Mouse (Mus musculus): Measurements from ENCODE around the gene Padi4.

Gene Padi4

DNA sequence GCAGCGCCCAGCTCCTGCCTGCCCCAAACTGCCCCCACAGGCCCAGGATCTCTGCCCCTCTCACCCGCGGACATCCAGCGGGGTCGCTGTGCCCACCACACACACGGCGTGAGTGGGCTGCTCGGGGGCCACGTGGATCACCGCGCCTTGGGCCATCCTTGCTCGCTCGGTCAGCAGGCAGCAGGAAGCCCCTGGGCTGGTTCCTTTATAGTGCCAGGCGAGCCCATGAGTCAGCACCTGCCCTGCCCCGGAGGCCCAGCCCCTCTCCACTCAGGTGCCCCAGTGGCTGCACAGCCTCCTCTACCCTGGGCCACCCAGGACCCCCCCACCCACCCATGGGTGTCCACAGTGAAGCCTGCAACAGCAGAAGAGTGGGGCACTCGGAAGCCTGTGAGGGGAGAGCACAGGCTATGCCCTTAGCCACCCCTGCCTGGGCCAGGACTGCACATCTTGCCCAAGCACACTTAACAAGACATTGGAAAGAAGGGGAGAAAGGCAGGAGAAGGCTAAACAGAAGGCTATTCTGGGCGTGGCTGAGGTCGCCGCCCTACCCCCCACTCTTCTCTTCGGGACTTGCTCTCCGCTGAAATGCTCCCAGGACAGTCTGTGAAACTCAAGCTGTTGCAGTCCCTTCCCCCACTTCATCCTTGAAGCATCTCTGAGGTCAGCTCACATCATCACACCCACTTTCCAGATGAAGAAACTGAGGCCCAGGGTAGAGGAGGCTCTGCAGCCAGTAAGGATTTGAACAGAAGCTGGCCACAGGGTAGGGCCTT is at the start of gene Padi4:
TSS of gene Padi4 (minus strand) at position 212 of the 776 bp plus-strand sequence.
- no peak for DNase-seq (ENCODE audit: low read depth in 2 of 2, low spot score in 2 of 2)

DNA sequence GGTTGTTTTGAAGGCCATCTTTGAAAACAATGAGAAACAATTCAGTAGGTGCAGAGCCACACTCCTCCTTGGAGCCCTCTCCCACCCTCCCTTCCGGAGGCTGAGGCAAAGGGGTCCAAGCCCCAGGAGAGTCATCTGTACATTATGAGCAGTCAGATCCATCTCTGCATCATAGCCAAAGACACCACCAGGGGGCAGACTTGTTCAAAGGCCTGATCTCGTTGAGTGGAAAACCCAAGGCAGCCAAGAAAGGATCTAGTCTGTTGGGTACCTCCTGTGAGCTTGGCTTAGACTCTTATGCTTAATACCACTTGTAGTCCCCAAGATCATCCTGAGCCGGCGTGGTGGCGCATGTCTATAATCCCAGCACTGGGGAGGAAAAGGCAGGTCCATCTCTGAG is 48.0 kb upstream of the Padi4 start:
- DNase-seq (ENCODE audit: low read depth in 2 of 2, low spot score in 2 of 2) = peak; percentile 55 to 67

DNA sequence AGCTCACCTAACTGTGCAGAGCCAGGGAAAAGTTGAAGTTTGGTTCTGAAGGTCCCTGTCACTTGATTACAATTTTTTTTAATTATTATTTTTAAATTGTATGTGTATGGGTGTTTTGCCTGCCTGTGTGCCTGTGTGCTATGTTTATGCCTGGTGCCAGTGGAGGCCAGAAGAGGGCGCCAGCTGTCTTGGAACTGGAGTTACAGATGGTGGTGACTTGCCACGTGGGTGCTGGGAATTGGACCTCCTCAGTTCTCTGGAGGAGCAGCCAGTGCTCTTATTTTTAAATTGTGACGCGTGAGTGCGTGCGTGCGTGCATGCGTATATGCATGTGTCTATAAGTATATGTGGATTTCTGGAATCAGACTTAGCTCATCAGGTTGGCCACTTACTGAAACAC is 43.4 kb upstream of the Padi4 start:
- DNase-seq (ENCODE audit: low read depth in 2 of 2, low spot score in 2 of 2) = no peak

DNA sequence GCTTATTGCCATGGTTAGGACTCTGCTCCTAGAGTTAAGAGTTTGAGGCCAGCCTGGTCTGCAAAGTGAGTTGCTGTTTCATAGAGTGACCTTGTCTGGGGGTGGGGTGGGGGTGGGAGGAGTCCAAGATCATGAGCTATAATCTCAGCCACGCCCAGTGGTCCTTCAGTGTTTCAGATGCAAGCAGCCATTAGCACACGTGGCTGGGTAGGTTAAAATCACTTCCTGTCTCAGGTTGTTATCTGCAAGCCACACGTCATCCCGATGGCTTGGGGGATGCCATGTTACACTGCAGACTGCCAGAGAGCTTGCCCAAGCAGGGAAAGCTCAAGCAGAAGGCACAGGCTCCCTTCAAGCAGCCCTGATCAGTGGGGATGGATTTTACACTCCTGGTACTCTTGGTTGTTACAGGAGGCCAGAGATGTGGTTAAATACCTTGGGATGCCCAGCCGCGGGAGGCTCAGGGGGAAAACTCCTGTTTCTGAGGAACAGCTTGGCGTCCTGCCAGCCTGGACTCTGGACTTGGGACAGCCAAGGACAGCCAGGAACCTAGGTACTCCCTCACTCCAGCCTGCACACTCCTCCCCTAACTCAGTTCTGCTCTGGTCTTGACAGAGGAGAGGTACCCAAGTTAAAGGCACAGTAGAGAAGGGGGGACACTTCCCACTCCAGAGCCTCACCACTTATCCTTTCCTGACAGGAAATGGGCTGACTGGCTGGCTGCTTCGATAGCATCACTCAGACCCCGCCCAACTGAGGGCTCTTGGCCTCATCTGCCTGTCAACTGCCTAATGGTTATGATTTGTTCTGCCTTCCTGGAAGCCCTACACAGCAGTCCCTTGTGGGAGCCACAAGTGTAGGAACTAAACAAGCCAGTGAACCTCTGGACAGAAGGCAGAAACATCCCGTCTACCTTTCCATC is 42.2 kb upstream of the Padi4 start:
- peak in 1 of 2 experiments; percentile 43 for DNase-seq (ENCODE audit: low read depth in 2 of 2, low spot score in 2 of 2)

DNA sequence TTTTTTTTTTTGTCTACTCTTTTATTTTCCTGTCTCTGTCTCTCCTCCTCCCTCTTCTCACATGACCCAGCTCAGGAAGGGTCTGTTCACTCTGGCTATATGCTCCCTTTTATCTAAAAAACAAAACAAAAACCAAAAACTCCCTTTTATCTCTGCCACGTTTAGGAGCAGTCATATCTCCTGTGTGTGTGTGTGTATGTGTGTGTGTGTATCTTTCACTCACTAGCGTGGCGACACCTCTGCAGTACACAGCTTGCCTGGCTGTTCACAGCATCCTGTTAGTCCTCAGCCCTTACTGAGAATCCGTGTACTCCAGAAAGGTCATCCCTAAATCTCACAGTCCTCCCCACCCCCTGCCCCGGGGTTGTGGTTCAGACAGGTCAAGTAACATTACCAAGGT is 41.5 kb upstream of the Padi4 start:
- peak; percentile 25 to 32 for DNase-seq (ENCODE audit: low read depth in 2 of 2, low spot score in 2 of 2)

DNA sequence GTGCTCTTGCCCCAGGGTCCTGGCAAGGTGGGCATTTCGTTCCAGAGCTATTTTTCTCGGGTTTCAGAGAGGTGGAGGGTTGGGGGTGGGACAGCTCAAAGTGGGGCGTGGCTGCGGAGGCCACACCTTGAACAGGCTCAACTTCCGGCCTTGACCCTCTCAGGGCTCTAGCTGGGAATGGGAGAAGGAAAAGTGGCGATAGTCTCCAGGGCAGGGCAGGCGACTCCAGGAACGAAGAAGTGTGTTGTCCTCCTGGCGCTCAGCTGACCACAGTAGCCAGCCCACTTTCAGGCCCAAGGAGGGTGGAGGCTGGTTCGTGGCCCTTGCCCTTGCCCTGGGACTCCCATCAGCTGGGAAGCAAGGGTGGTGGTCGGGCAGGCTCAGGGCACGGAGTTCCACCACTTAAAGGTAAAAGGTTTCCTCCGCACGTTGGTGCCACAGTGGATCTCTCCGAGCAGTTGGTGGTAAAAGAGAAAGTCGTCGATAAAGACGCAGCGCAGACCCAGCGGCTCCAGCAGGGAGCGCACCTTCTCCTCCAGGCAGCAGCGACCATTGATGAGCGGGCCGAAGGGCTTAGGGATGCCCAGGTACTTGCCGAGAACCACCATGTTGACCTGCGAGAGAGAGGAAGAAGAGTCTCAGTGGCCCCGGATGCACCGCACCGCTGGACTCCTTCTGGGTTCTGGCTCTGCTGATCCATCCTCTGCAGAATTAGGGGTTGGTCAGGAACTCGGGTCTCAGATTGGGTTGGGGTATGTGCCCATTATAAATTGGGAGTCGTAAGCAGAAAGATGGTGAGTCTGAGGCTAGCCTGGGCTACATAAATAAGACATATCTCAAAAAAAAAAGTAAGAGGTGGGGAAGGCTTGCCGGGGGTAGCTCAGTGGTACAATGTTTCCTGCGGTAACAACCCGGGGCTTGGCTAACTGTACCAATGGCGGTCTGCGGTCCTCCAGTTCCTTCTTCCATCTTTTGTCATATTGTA is 40.5 kb upstream of the Padi4 start:
- DNase-seq (ENCODE audit: low read depth in 2 of 2, low spot score in 2 of 2) = peak; percentile 28 to 43

DNA sequence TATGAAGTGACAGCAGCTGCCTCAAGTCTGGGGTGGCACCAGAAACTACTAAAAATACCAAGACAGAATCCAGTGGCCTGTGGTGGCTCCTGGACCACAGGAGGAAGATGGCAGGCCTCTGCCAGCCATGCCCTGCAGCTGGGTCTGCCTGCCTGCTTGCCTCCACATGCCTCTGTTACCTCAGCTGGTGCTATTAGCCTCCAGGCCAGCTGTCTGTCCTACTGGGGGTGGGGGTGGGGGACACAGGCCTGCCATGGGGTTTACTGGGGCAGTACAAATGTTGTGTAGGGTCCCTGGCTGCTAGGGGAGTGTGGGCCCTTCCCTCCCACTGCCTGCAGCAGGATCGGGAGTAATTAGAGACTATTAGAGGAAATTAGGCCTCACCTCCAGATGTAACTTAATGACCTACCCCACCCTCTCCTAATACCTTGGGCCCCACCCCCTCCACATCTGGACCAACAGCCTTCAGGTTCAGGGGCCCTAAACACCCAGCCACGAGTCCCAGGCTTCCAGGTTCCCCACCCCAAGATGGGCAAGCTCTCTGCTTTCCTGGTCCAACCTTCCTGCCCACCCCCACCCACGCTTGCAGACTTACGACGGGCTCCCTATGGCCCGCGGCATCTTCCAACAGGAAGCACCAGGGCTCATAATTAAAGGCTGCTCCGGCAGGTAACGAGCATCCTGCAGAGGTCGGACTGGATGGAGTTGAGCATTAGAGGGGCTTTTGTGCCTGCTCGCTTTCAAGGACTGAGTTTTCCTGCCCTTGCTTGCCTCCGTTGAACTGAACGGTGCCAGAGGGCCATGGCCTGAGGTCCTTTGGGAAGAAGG is 39.5 kb upstream of the Padi4 start:
- DNase-seq (ENCODE audit: low read depth in 2 of 2, low spot score in 2 of 2) = no peak

DNA sequence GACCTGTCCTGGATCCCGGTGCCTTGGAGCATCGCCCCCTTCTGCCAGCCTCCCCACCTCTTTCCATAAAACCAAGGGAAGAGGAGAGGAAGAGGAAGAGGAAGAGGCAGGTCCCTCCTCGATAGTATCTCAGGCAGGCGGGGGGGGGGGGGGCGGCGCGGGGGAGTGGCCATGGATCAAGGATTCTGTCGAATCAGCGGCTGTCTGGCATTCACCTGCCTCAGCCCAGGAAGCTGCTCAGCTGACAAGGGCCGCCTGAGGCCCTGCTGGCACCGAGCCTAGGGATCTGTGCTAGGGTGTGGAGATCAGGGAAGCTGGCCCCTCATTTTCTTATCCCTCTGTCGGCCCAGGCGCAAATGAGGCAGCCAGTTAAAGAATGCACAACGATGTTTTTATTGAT is 38.6 kb upstream of the Padi4 start:
- DNase-seq (ENCODE audit: low read depth in 2 of 2, low spot score in 2 of 2) = no peak

DNA sequence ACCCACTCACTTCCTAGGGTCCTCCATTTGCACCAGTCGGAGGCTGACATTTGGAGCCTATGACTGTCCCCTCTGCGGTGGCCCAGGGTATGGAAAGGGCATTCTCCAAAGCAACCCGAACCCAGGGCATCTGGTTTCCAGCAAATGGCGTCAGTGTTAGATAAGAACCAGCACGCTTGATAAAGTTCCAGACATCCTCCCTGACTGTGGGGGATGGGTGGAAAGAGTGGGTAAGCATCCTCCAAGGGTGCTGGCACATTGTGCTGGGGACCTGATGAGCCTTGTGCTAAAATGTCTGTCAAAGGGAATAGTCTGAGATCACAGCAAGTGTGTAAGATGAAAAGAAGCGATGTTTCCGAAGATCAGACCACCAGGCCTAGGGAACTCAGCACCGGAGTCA is 38.2 kb upstream of the Padi4 start:
- no peak for DNase-seq (ENCODE audit: low read depth in 2 of 2, low spot score in 2 of 2)

DNA sequence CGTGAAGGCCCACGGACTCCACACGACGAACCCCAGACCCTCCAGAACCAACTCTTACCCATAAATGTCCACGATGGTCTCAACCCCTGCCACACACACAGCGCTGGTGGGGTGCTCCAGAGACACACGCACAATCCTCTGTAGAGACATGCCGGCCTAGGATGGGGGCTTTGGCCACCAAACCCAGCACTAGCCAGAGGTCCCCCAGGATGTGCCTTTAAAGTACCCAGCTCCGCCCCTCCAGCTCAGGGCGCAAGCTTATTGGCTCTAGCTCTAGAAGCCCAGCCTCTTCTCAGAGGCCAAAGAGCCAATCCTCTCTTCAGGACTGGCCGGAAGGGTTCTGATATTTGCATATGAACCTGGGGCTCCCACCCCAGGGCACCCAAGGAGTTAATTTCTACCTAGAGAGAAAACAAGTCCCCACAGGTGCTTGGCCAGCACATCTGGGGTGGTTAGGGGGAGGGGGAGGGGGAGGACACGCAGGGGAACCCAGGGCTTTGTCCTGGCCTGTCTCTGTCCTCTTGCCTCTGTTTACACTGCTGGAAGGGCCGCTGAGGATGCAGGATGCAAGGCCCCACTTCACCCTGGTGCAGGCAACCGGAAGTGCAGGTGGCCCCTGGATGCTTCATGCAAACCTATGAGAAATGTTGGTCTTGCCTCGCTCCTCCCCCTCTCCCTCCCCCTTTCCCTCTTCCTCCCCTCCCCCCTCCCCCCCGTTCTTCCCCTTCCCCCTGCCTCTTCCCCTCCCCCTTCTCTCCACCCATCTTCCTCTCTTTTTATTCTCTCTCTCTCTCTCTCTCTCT is 36.6 kb upstream of the Padi4 start, which contains the start of gene Padi3:
TSS of gene Padi3 (minus strand) at position 191 of the 803 bp plus-strand sequence.
- no peak for DNase-seq (ENCODE audit: low read depth in 2 of 2, low spot score in 2 of 2)

DNA sequence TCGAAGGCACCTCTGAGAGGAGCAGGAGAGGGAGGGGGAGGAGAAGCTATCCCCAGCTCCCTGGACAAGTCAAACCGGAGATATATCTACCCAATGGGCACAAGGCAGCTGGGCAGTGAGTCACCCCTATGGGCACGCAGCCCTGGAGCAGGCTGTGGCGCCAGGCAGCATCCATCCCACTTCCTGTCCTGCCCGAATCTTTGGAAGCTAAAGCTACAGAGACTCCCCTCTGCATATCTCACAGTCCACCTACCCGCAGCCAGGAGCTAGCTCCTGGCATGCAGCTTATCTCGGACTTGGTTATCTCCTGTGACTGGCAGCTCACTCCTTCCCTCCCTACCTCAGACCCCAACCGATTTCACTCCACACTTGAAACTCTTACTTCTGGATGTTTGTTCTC is 35.1 kb upstream of the Padi4 start:
- DNase-seq (ENCODE audit: low read depth in 2 of 2, low spot score in 2 of 2) = no peak

DNA sequence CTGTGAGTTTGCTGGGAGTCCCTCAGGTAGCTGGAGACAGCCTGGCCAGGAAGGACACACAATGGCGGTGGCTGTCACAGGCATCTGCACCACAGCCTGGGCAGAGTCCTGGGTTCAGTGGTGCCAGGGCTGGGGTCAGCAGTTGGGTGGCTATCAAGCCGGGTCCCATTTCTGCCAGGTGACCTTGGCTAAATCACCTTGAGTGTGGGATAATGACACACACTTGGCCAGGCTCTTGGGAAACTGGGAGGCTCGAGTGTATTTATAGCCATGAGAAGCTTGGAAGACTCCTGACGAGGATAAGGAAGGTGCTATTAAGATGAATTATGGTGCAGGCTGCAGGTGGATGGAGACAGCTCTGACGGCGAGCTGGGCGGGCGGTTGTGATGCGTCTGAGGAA is 30.6 kb upstream of the Padi4 start:
- DNase-seq (ENCODE audit: low read depth in 2 of 2, low spot score in 2 of 2) = no peak

DNA sequence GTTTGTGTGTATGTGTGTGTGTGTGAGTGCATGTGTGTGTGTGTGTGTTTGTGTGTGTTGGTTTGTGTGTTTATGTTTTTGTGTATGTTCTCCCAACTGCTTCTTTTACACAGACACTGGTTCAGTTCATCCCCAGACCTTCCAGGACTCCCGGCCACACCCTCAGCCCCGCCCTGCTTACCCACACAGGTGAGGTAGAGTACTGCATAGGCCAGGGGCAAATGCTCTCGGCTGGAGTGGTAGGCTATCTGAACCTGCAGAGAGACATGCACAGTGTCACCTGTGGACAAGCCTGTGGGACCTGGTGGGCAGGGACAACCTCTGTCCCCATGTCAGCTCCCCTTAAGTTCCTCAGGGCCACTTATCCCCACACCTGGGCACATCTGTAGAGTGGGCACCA is 27.3 kb upstream of the Padi4 start:
- DNase-seq (ENCODE audit: low read depth in 2 of 2, low spot score in 2 of 2) = no peak

DNA sequence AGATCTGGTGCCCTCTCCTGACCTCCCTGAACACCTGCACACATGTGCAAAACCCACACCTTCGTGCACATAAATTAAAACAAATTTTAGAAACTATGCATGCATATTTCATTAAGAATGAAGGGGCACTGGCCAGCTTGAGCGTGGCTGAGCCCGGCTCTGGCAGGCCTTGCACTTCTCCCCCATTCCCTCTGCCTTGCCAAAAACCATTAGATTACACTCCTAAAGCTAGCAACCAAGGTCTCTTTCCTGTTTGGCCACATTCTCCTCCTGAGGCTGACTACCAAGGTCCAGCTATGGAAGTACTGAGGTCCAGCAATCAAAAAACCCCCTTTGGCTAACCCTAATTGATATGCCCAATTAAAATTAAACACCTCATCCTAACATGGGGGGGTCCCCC is 22.8 kb upstream of the Padi4 start:
- no peak for DNase-seq (ENCODE audit: low read depth in 2 of 2, low spot score in 2 of 2)

DNA sequence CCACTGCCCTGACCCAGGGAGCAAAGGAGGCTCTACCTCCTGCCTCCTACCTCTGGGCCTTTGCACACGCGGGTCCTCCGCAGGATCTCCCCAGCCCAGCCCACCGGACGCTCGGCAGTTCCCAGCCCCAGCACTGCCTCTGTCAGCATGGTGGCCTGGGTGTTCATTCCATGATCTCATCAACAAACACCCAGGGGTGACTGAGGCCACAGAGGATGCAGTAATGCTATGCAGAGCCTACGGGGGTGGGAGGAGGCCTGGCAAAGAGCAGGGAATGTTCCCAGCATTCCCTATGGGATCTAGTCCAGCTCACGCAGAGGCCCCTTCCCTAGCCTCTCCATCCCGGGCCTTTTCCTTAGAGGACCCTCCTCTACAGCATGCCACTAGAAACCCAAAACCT is 20.6 kb upstream of the Padi4 start:
- DNase-seq (ENCODE audit: low read depth in 2 of 2, low spot score in 2 of 2) = no peak

DNA sequence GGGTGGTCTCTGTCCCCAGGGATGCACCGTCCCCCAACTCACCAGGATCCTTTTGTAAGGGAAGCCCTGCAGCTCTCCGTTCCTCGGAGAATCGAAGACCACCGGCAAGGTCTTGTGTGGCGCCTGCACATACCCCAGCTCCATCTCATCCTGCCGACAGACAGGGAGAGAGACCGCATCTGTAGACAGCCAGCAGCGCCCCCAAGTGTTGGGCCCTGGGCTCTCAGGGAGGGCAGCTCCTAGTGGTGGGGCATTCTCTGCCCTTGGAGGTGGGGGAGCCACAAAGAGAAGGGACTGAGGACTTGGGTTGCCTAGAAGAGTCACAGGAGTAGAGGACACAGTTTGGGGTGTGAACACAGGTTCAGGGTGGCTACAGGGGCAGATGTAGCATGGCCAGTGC is 19.8 kb upstream of the Padi4 start:
- DNase-seq (ENCODE audit: low read depth in 2 of 2, low spot score in 2 of 2) = no peak

DNA sequence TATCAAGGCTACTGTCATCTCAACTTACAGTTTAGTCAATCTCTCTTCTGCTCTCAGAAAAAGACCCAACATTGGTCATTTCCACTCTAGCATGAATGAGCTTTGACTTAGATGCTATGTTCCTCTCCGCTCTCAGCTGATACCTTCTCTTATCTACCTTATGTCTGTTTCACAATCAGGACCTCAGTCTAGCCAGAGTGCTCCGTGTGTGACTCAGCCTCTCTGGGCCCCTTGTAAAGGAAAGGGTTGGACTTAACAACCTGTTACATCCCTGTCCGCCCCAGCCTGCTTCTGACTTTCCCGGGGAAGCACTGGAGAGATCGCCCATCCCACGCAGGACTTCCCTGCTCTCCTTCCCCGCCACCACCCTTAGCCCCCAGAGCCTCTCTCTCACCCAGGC is 18.5 kb upstream of the Padi4 start:
- no peak for DNase-seq (ENCODE audit: low read depth in 2 of 2, low spot score in 2 of 2)

DNA sequence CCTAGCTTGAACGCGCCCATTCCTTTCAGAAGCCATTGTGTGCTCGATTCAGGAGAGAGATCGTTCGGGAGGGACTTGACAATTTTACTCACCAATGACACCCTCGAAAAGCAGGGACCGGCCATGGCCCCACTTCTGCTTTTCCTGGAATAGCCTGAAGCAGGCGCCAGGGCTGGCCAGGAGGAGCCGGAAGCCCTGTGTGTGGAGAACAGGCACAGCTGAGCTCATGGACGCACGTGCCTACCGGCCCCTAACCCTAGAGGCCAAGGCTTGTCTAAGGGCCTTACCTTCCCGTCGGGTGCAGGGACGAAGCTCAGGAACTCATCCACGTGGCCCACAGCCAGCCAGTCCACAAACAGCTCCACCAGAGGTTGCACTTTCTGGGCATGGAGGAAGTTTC is 17.0 kb upstream of the Padi4 start:
- no peak for DNase-seq (ENCODE audit: low read depth in 2 of 2, low spot score in 2 of 2)

DNA sequence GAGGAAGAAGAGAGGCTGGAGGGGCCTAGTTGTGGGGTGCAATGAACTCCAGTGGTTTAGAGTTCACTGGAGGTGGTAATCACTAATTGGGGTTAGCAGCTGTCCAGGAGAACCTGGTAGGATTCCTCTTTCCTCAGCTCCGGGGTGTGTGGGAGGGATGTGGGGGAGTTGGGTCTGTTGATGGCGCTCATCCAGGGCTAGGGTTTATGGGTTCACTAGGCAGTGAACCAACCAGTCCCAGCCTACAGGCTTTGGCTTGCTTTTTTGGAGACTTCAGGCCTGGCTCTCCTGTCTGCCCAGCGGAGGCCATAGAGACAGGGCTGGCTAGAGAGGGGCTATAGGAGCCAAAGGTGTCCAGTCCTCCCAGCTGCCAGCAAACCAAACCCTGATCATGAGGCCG is 15.9 kb upstream of the Padi4 start:
- no peak for DNase-seq (ENCODE audit: low read depth in 2 of 2, low spot score in 2 of 2)
